Mouse (Mus musculus) WW6 (cell line): Measurements from ENCODE around the gene Wdr24.
"Not testable (repeated sequence)": the region's sequence is repeated elsewhere in the genome, so short reads cannot be mapped to it uniquely, and the experiment has no call there.

Experiments
- DNase-seq: peaks from one replicate; pipeline ENCODE4 v3.0.0-alpha.2; 2013; ENCODE audit warnings: low read depth, low spot score

The Wdr24 gene

GRCm38 (mm10) chr17:25807452-25807851 is 16.0 kb upstream of the Wdr24 start:
- not testable (repeated sequence) for DNase-seq

GRCm38 (mm10) chr17:25808028-25808427 is 15.4 kb upstream of the Wdr24 start:
- no peak for DNase-seq

GRCm38 (mm10) chr17:25808789-25809605 is 14.4 kb upstream of the Wdr24 start, which contains the start of gene Fbxl16:
TSS of gene Fbxl16 (plus strand) at chr17:25809085.
- no peak for DNase-seq

DNA sequence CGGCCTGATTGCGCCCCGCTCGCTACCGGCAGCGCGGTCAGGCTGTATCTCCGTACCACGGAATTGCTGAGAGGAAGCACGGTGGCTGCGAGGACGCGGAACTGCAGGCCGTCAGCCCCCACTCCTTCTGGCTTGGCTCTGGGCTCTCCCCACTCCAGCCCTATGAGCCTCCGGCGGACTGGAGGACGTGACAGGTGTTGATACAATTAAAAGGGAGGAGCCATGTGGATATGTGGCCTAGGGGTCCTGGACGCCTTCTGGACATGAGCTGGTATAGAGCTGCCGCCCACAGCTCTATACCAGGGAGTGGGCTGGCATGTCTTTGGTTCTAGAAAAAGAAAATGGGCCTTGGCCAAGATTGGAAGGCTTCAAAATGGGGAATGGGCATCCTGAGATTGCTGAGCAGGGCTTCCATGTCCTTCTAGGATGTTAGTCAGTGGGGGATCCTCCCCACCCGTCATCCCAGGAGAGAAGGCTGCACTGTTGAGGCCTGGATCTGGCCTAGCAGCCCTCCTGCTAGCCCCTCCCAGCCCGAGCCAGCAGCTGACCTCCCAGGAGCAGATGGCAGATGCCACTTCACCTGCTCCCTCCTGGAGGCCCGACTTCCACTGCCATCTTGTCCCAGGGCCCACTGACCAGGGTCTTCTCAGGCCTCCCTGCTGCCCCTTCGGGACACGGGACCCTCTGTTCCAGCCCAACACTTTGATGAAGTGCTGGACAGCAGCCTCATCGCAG is 13.7 kb upstream of the Wdr24 start:
- DNase-seq = no peak

GRCm38 (mm10) chr17:25810890-25811289 is 12.5 kb upstream of the Wdr24 start:
- no peak for DNase-seq

DNA sequence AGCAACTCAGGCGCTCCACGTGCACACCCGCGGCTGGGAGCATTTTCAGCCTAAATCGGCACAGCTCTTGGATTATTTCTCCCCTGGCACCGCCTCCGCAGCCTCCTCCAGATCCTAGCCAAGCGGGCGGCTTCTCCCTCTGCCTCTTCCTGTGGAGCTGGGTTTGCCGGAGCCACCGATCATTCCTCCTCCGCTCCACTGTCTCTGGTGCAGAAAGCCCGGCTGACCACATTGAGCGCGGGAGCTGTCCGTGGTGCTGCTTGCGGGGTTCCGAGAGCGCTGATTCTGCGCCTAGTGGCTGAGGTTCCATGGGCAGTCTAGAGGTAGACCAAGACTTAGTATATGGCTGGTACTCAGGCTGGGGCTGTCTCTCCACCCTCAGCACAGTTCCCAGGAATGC is 10.0 kb upstream of the Wdr24 start:
- DNase-seq = no peak

DNA sequence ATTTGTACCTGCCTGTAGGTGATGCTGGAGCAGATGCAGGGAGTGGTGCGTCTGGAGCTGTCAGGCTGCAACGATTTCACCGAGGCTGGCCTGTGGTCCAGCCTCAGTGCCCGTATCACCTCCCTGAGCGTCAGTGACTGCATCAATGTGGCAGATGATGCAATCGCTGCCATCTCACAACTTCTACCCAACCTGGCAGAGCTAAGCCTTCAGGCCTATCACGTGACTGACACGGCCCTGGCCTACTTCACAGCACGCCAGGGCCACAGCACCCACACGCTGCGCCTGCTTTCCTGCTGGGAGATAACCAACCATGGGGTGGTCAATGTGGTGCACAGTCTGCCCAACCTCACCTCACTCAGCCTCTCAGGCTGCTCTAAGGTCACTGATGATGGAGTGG is 5.8 kb upstream of the Wdr24 start:
- DNase-seq = no peak

DNA sequence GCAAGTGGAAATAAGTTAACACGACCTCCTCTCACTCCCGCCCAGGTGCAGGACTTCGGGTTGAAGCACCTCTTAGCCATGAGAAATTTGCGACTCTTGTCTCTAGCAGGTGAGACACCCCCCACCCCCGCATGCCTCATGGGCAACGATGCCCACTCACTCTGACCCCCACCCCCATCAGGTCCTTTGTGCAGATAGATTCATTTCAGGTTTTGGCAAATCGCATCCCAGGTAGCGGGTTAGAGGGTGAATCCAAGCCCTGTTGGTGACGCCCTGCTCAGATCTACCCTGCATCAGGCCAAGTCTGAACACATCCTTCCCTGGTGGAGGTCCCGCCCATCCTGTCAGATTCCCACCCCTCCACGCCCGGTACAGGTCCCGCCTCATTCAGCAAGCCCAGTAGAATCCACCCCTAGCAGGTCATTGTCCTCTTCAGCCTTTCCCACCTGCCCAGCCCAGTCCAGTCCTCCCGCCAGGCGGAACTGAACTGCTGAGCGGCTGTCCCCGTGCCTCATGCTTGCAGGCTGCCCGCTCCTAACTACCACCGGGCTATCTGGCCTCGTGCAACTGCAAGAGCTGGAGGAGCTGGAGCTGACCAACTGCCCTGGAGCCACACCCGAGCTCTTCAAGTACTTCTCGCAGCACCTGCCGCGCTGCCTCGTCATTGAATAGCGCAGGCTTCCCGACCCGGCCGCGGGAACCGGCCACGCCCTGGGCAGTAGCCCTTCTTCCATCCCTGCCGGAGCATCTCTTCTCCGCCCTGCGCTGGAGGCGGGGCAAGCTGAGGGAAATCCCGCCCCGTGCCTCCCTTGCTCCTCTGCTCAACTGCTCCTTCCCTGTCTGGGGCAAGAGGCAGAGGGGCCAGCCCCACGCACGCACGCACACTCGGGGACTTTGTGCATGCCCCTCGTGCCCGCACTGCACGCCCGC is 4.3 kb upstream of the Wdr24 start:
- no peak for DNase-seq

DNA sequence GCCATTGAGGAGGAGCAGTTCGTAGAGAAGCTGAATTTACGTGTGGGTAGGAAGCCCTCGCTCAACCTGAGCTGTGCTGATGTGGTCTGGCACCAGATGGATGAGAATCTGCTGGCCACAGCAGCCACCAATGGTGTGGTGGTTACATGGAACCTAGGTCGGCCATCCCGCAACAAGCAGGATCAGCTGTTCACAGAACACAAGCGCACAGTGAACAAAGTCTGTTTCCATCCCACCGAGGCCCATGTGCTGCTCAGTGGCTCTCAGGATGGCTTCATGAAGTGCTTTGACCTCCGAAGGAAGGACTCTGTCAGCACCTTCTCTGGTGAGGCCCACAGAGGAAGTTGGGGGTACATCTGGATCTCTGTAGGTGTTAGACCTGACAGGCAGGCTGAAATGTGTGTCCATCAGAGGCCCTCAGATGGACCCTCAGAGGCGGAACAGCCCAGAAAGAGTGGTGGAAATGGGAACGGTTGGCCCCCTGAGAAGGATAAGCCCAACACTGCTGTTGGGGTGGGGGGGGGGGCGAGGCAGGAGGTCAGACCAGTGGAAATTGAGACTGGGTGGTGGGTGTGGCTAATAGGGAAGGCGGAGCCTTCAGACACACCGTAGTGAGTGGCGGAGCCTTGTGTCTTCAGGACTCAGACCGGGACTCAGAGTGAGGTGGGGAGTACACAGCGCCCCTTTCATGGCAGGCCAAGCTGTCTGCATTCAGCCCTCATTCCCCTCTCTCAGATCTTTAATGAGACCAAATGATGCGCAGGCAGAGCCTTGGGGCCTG is 1.1 kb downstream of the Wdr24 start:
- no peak for DNase-seq

- DNase-seq = no peak
Measured at GRCm38 (mm10) chr17:25825311-25825710, 1.9 kb downstream of the Wdr24 start.

- DNase-seq = no peak
Measured at GRCm38 (mm10) chr17:25825984-25826570, 2.6 kb downstream of the Wdr24 start.

DNA sequence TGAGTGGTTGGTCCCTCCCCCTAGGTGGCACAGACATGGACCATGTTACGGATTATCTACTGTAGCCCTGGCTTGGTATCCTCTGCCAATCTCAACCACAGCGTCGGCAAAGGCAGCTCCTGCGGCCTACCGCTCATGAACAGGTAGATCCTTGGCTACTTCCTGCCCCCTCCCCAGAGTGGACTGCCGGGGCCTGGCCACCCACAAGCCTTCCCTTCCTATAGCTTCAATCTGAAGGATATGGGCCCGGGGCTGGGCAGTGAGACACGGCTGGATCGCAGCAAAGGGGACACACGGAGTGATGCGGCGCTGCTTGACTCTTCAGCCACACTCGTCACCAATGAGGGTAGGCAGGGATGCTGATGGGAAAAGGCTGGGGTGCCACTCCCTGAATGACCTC is 3.6 kb downstream of the Wdr24 start:
- no peak for DNase-seq

GRCm38 (mm10) chr17:25827546-25828222 is 4.3 kb downstream of the Wdr24 start:
- DNase-seq = no peak

DNA sequence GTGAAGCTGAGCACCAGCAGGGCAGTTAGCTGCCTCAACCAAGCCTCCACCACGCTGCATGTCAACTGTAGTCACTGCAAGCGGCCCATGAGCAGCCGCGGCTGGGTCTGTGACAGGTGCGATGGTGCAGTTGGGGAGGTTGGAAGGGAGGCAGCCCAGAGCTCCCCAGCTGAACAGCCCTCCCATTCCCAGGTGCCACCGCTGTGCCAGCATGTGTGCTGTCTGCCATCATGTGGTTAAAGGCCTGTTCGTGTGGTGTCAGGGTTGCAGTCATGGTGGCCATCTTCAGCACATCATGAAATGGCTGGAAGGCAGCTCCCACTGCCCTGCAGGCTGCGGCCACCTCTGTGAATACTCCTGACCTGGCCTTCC is 4.8 kb downstream of the Wdr24 start:
- no peak for DNase-seq

DNA sequence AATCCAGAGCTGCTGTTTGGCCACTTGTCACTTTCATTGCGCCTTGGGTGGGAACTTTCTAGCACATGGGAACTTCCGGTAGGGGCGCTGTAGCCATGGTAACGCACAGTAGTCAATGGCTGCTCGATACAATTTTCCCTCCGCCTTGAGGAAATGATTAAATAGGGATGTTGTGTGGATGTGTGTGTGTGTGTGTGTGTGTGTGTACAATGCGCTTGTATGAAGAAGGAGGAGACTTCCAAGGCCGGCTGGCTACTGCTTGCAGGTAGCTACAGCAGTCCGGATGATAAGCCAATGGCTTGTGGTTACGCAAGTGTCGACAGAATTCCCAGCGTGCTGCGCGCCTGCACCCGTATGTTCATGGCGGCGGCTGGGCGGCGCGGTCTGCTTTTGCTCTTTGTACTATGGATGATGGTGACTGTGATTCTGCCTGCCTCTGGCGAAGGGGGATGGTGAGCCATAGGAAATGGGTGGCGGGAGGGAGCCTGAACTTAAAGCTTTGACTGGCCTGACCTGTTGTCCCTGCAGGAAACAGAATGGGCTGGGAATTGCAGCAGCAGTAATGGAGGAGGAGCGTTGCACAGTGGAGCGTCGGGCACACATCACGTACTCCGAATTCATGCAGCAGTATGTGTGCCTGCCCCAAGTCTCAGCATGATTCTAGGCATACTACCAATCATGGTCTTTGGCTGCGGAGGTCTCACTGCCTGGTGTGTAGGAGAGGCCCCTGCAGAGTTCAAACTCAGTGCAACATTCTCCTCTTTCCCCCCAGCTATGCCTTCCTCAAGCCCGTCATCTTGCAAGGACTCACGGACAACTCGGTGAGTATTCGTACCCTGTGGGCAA is 5.5 kb downstream of the Wdr24 start, which contains the start of gene Jmjd8:
Jmjd8 (plus strand) TSS at position 156 of the 846 bp plus-strand sequence.
- no peak for DNase-seq

DNA sequence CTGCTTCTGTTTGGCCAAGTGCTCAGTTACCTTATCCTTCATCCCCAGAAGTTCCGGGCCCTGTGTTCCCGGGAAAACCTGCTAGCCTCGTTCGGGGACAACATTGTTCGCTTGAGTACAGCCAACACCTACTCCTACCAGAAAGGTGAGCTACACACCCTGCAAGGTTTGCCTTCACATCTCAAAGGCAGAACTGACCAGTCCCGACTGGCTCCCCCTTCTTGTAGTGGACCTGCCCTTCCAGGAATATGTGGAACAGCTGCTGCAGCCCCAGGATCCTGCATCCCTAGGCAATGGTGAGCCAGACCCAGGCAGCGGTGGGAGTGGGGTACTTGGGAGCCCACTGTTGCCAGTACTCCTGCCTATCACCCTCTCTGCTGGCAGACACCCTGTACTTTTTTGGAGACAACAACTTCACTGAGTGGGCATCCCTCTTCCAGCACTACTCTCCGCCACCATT is 6.2 kb downstream of the Wdr24 start:
- no peak for DNase-seq

DNA sequence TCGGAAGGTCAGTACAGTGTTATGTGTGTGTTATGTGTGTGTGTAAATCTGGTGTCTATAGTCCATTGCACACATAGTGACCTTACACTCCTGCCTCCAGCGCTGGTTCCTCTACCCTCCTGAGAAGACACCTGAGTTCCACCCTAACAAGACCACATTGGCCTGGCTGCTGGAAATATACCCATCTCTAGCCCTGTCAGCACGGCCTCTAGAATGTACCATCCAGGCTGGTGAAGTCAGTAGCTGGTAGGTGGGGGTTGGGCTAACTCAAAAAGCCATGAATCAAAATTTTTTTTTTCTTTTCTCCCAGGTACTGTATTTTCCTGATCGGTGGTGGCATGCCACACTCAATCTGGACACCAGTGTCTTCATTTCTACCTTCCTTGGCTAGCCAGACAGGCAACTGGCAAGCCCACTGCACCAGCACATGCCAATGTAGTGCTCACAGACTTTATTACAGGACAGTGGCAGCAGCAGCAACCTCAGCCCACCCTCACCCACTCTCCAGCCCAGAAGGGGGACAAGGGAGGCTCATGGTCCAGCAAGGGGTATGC is 6.8 kb downstream of the Wdr24 start:
- DNase-seq = no peak

DNA sequence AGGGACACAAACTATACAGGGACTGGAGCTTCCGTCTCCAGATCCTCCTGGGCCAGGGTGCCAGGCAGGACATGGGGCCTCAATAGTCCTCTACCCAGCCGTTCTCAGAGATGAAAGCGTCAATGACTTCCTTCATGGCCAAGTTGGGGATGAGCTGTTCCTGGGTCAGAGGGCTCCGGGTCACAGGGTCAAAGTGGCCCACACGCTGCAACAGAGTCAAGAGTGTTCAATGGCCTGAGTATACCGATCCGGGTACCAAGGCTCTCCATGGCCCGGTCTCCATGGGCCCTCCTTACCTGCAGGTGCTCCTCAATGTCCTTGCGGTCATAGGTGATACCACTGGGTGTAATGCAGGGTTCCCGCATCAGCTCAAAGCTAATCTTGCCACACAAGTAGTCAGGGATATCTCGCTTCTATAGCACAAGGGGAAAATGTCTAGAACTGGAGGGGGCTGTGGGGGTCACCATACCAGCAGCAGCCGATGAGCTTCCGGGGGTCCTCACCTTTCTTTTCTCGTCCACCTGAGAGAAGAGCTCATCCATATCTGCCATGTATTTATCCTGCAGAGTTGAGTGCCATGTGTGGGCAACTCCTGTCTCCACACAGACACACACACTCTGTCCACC is 7.5 kb downstream of the Wdr24 start:
- no peak for DNase-seq
